Mouse (Mus musculus) liver, embryonic 14.5 days (tissue): Measurements from ENCODE around the gene P4htm. TPM values are rescaled to one million over a fixed set of nuclear protein-coding genes. Genes with fewer than 3 reads are reported as not detected.
A peak's percentile ranks its signal among the peaks of the same experiment; 100 is the strongest.

ENCODE experiments used
- ATAC-seq: fragments of 200-750 bp; cut with Nextera tagmentation; 2 replicates; pipeline ENCODE4 v1.8.0; 2017; ENCODE audit warnings: moderate number of reproducible peaks, mild to moderate bottlenecking, moderate library complexity; ENCODE audit not compliant: insufficient read depth
- DNase-seq, 3 experiments: peaks; one replicate each; pipeline ENCODE4 v3.0.0-alpha.2; 2012 to 2013; ENCODE audit warnings: low read depth in 3 of 3, low spot score in 3 of 3
- H3K27ac ChIP-seq: fragments of 300-500 bp; sonication (generic); 2 replicates; pipeline ENCODE4 v1.5.1; 2014; ENCODE audit warnings: moderate library complexity, mild to moderate bottlenecking, control low read depth, inconsistent platforms
- H3K27me3 ChIP-seq: fragments of 300-500 bp; sonication (generic); 2 replicates; pipeline ENCODE4 v1.6.1; 2014; ENCODE audit warnings: mild to moderate bottlenecking, low read length, moderate library complexity; ENCODE audit not compliant: control insufficient read depth, insufficient read depth
- H3K36me3 ChIP-seq: fragments of 300-500 bp; sonication (generic); replicated peaks from 2 replicates; pipeline ENCODE4 v1.6.1; 2014; ENCODE audit warnings: low read depth; ENCODE audit not compliant: control insufficient read depth, insufficient read depth
- H3K4me1 ChIP-seq, 2 experiments: fragments of 200-500 bp in 1 of 2; fragments of 300-500 bp in 1 of 2; sonication (generic) in 1 of 2; replicated peaks; 2 replicates each; pipeline ENCODE4 v1.6.1; 2012 to 2014; ENCODE audit warnings: antibody characterized with exemption in 1 of 2, inconsistent platforms in 1 of 2, low read length in 1 of 2; ENCODE audit not compliant: control insufficient read depth in 2 of 2, insufficient read depth in 2 of 2
- H3K4me2 ChIP-seq: fragments of 300-500 bp; sonication (generic); 2 replicates; pipeline ENCODE4 v1.6.1; 2014; ENCODE audit warnings: low read depth, mild to moderate bottlenecking, control low read depth, moderate library complexity
- H3K4me3 ChIP-seq, 2 experiments: fragments of 200-500 bp in 1 of 2; fragments of 300-500 bp in 1 of 2; sonication (generic) in 1 of 2; 2 replicates each; pipeline ENCODE4 v1.5.1; 2012 to 2014; ENCODE audit warnings: low read depth in 2 of 2, low read length in 2 of 2, mild to moderate bottlenecking in 2 of 2, control low read depth in 1 of 2, inconsistent platforms in 1 of 2, moderate library complexity in 1 of 2; ENCODE audit not compliant: insufficient read depth in 1 of 2
- H3K9ac ChIP-seq: fragments of 300-500 bp; sonication (generic); replicated peaks from 2 replicates; pipeline ENCODE4 v1.6.1; 2014; ENCODE audit warnings: mild to moderate bottlenecking, control low read depth, moderate library complexity
- H3K9me3 ChIP-seq: fragments of 300-500 bp; sonication (generic); 2 replicates; pipeline ENCODE4 v1.6.1; 2016; ENCODE audit warnings: low read length, mixed read lengths; ENCODE audit not compliant: control insufficient read depth
- CTCF ChIP-seq: IDR thresholded peaks from 2 replicates; pipeline ENCODE4 v1.5.1; 2016; ENCODE audit warnings: antibody characterized with exemption, low read depth, control low read depth
- EP300 ChIP-seq: IDR thresholded peaks from 2 replicates; pipeline ENCODE4 v1.6.1; 2016; ENCODE audit warnings: antibody characterized with exemption, low read depth
- WGBS: fragments of 180-500 bp; shearing (Covaris S2); extraction: QIAGEN DNeasy Blood & Tissue Kit; methylation state at CpG from one replicate; pipeline ENCODE4 v1.1.7; 2014; ENCODE audit not compliant: insufficient replicate concordance; 5-methylcytosine and 5-hydroxymethylcytosine counted together
- polyA plus RNA-seq, 2 experiments: library from polyadenylated mRNA; depleted of rRNA in 1 of 2; stranded (reverse) in 1 of 2; unstranded in 1 of 2; fragments of >200 nt; fragmentation: Nextera tagmentation in 1 of 2; extraction: Ambion mirVana in 1 of 2; gene quantifications; 2 replicates each; pipeline versions ENCODE4 v1.2.1 to v1.2.3; 2012 to 2014

P4htm gene
- polyA plus RNA-seq, 2 experiments = 0.25 to 0.54 TPM

DNA sequence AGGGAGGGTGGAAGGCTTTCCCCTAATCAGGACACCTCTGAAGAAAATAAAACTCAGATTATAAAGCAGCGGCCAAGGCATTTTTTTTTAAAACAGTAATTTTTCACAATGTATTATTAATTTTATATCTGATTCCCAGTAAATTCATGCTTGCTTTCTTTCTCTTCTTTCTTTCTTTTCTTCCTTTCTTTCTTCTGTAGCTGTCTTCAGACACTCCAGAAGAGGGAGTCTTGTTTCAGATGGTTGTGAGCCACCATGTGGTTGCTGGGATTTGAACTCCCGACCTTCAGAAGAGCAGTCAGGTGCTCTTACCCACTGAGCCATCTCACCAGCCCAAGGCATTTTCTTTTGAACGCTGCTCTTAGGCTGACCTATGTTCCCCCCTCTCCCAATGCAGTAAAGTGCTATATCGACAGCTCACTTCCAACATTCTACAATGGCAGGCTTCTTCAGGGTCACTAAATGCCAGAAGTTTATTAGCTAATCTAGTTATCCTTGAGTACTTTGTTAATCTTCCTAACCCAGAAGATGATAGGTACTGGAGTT, 1.6 kb upstream of the P4htm start:
- peaks cover 10% of the 10 kb centered on the region for H3K36me3 ChIP-seq
- no peak for ATAC-seq
- WGBS = 64% methylated on average over 4 of the region's 4 CpGs
- no peak overlapping the region for H3K4me3 ChIP-seq
- no peak for DNase-seq
- no peak overlapping the region for H3K27ac ChIP-seq
- no peak for TF ChIP-seq CTCF
- no peak for TF ChIP-seq EP300
- no peaks in the 10 kb centered on the region for H3K4me1 ChIP-seq
- no peaks in the 10 kb centered on the region; the same call in 1 of the 2 replicates for H3K27me3 ChIP-seq
- no peak overlapping the region for H3K4me2 ChIP-seq
- no peaks in the 10 kb centered on the region for H3K9me3 ChIP-seq
- H3K9ac ChIP-seq = no peak overlapping the region

DNA sequence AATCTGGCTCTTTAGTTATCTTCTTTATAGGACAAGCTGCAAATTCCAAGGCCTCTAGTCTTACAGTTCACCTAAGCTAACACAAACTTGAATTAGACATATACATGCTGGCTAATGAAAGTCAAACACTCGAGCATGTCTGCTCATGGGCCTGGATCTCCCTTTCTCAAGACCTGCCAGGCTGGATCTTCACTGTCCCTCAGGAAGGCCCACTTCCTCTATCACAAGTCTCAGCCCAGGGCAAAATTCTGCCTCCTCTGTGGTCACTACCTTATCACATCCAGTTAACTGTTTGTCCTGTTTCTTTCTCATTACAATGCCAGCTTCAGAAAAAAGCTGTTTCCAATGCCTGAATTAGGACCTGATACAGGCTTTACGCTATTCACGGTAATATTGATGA, 3.1 kb downstream of the P4htm start:
- ATAC-seq (no peak), DNase-seq (no peak)
- no peak overlapping the region for H3K9ac ChIP-seq
- H3K4me3 ChIP-seq = no peak overlapping the region
- no peak overlapping the region for H3K27ac ChIP-seq
- TF ChIP-seq EP300 = no peak
- H3K9me3 ChIP-seq = no peaks in the 10 kb centered on the region
- H3K27me3 ChIP-seq = no peaks in the 10 kb centered on the region; the same call in 1 of the 2 replicates
- H3K36me3 ChIP-seq = no peaks in the 10 kb centered on the region
- 23% methylated on average over 3 of the region's 3 CpGs for WGBS
- no peak overlapping the region for H3K4me2 ChIP-seq
- no peaks in the 10 kb centered on the region for H3K4me1 ChIP-seq

DNA sequence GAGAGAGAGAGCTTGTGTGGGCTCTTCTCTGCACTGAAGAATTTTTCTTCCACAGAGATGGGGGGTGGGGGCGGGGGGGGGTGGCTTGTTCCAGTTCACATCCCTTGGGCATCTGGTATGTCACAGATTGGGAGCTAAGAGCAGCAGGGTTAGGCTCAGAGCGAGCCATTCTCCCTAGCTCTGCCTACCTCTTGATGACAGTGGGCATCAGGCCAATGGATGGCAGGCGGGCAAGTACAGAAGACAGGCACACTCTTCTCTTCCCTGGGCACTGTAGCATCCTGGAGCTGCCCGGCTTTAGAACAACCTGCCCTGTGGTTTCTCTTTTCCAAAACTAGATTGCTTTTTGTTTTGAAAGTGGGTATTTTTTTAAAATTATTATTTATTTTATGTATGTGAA, 6.0 kb downstream of the P4htm start:
- Histone ChIP-seq H3K9me3 (no peaks in the 10 kb centered on the region), H3K36me3 (no peaks in the 10 kb centered on the region), H3K9ac (no peak overlapping the region), H3K4me1 (peaks cover 0 to 5% of the 10 kb centered on the region in 2 experiments; a peak in 2 of 4 replicates), H3K27ac (no peak overlapping the region), H3K4me3 (no peak overlapping the region), H3K4me2 (no peak overlapping the region), H3K27me3 (no peaks in the 10 kb centered on the region)
- TF ChIP-seq EP300 = no peak
- TF ChIP-seq CTCF = no peak
- ATAC-seq (no peak), DNase-seq (no peak)
- WGBS = 71% methylated on average over 4 of the region's 4 CpGs

DNA sequence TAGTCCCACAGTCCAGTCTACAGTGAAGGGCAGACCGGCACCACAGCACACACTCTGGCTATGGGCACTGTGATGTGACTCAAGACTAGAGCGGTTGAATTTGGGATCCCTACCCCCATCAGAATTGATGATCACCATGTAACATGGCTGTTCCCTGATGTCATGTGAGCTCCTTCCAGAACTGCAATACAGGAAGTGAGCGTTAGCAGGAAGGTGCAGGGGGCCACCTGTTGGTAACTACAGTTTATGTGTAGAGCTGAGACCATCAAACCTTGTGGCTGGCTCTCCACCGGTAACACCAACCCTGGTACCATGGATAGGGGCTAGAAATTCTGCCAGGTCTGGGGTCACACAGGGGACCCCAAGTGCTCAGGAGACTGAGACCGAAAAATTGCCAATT, 8.2 kb downstream of the P4htm start:
- no peaks in the 10 kb centered on the region for H3K27me3 ChIP-seq
- H3K9ac ChIP-seq = no peak overlapping the region
- no peak for DNase-seq
- no peak overlapping the region for H3K4me3 ChIP-seq
- H3K9me3 ChIP-seq = no peaks in the 10 kb centered on the region
- H3K4me1 ChIP-seq = peaks cover 0 to 5% of the 10 kb centered on the region in 2 experiments; a peak in 2 of 4 replicates
- H3K36me3 ChIP-seq = no peaks in the 10 kb centered on the region
- H3K27ac ChIP-seq = no peak overlapping the region
- 61% methylated on average over 5 of the region's 5 CpGs for WGBS
- TF ChIP-seq EP300 = no peak
- TF ChIP-seq CTCF = peak; percentile 44
- ATAC-seq = no peak
- H3K4me2 ChIP-seq = no peak overlapping the region

DNA sequence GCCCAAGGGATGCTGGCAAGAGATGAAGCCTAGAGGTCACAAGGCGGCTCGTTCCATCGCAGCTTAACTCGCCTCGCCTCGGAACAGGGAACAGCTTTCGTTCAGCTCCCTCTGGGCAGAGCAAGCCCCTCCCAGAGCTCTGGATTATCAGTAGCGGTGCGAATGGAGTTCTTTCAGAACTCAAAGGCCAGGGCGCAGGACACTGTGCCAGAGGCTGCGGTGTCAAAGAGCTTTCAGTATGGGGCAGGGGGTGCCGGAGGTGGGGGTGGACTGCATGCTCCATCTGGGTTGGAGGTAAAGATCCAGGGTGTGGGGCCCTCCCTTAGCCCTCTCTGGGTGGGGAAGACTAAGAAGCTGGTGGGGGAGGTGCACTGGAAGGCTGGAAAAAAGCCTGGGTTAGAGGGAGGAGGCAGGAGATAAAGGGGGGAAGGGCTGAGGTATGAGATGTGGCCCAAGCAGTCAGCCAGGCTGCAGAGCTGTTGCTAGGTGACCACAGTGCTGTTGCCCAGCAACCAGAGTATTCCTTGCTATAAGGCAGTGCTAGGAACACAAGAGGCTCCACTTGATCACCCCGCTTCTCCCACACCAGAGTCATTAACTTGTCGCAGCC, 9.8 kb downstream of the P4htm start:
- Histone ChIP-seq H3K36me3 (no peaks in the 10 kb centered on the region), H3K4me3 (no peak overlapping the region), H3K4me1 (peaks cover 0 to 5% of the 10 kb centered on the region in 2 experiments; a peak in 2 of 4 replicates), H3K27me3 (no peaks in the 10 kb centered on the region), H3K9me3 (no peaks in the 10 kb centered on the region), H3K27ac (no peak overlapping the region), H3K4me2 (no peak overlapping the region), H3K9ac (no peak overlapping the region)
- ATAC-seq = no peak
- 38% methylated on average over 14 of the region's 14 CpGs for WGBS
- no peak for TF ChIP-seq EP300
- no peak for TF ChIP-seq CTCF
- no peak for DNase-seq
